Mouse (Mus musculus) hindlimb bud, embryonic 11.5 days (tissue): Measurements from ENCODE around the gene B3gat2.

Experiments used
- DNase-seq: peaks from one replicate; pipeline ENCODE4 v3.0.0-alpha.2; 2012; ENCODE audit warnings: low read depth, low spot score; ENCODE audit errors: extremely low spot score

The B3gat2 gene

DNA sequence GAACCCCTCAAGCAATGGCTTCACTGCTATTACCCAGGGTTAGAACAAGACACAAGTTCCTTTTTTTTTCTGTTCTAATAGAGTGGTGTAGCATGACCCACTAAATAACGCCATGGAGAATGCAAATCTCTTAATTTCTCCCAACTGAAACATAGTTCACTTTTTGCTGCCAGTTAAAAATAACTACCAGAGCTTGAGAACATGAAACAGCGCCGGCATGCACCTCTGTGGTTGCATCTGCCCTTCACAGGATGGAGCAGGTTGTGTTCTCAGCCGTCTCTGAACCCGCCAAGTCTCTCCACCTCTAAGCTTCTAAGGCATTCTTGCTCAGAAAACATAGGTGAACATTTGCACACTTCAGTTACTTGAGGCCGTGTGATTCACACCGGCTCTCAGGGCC is 72.7 kb downstream of the B3gat2 start:
- DNase-seq, result no peak

- DNase-seq, result no peak
Measured at GRCm38 (mm10) chr1:23834819-23835218, 73.3 kb downstream of the B3gat2 start.

- DNase-seq, result no peak
Measured at GRCm38 (mm10) chr1:23836630-23837029, 75.1 kb downstream of the B3gat2 start.

- DNase-seq, result no peak
Measured at GRCm38 (mm10) chr1:23840924-23841323, 79.4 kb downstream of the B3gat2 start.

DNA sequence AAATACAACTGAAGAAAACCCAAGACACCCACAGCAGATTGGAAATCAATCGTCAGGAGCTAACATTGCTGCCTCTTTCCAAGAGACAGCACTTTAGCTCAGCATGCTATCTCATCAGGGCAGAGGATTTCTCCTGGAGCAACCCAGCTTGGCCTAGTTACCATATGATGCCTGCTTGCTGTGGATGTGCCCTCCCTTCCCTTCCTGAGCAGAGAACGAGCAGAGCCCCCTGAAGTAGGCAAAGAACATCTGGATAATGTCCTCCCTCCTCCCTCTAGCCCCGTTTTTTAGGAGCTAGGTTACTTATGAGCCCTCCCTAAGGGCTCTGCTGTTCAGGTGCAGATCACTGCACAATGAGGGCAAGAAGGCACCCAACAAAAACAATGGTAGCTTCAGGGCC is 81.1 kb downstream of the B3gat2 start:
- DNase-seq, result no peak

DNA sequence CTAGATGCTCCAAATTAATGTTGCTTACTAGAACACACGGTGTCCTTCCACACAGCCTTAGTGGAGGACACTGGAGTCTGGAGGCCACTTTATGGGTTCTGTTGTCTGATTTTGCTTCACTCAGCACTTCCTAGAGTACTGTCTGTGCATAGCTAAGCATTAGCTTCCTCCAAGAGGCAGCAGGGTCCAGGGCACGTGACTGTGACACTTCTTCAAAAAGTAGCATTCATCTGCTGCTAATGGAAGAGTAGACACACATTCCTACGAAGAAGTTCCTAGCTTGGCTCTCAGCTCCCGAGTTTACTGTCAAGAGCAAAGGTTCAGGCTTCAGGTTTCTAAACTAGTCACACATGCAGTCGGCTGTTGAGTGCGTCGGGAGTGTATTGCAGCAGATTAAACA is 82.2 kb downstream of the B3gat2 start:
- no peak for DNase-seq

- no peak for DNase-seq
Measured at GRCm38 (mm10) chr1:23845007-23845406, 83.5 kb downstream of the B3gat2 start.

DNA sequence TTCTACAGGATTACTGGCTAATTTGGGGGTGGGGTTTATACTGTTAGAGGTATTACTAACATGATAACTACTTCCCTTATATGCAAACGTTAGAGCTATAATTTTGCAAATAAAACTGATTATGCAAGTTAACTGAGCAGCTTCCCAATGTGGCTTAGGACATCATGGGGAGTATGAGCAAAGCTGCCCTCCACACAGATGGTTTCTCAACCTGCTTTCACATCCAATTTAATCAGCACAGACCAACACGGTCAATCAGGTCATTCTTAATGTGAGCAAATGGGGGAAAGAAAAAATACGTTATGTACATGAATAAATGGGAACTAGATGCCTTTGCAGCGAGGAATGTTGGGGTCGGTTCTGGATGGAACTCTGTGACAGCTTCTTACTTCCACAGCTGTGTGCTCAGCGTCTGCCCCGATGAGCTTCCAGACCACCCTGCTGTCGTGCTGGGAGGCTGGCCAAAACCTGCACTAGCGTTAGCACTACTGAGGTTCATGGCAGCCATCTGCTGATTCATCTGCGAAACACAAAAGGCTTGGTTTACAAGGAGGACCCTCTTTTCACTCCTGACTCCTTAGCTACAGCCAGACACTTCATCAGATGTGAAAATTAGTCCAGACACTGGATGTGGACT is 84.6 kb downstream of the B3gat2 start:
- no peak for DNase-seq

DNA sequence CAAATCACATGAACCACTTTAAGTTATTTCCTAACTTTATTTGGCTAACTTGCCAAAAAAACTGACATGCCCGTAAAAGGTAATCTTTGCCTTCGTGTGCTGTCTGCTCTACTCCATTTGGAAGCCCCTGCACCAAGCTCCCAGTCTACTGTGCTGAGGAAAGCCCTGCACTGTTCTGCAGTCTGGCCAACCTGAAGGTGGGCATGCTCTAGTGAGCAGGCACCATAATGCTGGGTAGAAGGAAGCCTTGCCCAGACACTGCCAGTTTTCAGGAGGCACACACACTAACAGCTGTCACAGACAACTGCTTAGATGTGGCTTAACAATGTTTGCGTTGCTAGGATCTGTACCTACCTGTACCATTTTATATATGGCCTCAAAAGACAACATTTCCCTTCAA is 94.1 kb downstream of the B3gat2 start:
- DNase-seq, result no peak

GRCm38 (mm10) chr1:23860944-23861343 is 99.4 kb downstream of the B3gat2 start:
- no peak for DNase-seq

GRCm38 (mm10) chr1:23865566-23865965 is 104.0 kb downstream of the B3gat2 start:
- no peak for DNase-seq

- DNase-seq, result no peak
Measured at GRCm38 (mm10) chr1:23867350-23867862, 105.9 kb downstream of the B3gat2 start.

GRCm38 (mm10) chr1:23872194-23872593 is 110.6 kb downstream of the B3gat2 start:
- DNase-seq, result no peak

DNA sequence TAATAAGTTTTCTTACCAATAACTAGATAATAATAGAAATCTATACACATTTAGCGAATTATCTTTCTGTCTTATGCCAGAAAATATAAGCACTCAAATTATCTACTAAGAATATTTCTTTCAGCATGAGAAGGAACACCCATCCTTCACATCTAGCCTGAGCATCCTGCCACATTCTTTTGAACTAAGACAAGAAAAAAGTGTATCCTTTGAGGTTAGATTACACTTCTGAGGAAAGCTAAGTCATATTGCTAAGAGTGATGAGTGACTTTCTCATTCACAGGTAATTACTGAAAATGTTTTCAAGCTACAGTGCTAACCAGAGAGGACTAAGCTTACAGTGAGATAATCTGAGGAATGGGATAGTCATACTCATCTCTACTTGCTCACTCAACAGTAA is 121.1 kb downstream of the B3gat2 start:
- DNase-seq, result no peak

DNA sequence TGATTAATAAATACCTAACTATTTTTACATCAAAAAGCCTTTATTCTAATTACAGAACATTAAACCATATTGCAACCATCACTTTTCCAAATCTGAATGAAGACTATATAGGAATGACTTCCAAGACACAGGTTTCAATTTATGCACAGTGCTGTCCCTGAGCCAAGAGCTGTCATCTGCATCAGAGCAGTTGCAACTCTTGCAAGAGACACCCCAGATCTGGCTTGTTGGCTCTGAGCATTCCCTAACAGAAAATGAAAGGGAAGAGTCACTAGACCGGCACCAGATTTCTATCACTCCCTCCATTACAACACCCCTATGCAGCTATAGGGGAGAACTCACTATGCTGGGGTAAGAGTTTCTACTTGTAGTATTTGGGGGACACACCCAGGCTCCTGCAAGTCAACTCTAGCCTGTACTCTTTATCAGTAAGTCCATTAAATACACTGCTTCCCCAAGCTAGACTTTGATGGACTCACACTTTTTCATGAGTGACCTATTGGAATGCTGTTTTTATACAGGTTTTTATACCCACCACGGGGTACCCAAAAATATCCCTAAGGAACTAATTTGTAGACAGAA is 122.6 kb downstream of the B3gat2 start:
- no peak for DNase-seq

DNA sequence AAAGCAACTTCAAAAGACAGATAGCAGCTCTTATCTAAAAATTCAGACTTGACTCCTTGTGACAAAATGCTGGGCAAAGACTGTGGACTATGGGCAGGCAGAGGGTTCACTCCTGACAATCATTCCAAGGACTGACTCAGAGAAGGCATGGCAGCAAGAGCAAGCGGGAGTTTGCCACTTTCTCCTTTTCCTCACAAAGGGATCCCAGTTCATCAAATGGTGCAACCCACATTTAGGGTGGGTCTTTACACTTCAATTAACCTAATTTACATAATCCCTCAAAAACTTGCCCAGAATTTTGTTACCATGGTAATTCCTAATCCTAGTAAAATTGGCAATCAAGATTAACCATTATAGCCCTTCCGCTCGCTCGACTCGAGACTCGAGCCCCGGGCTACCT is 123.4 kb downstream of the B3gat2 start:
- no peak for DNase-seq

- DNase-seq, result no peak
Measured at GRCm38 (mm10) chr1:23892072-23892471, 130.5 kb downstream of the B3gat2 start.
